Mouse (Mus musculus) E14TG2a.4 (cell line): ENCODE measurements around the gene Nme1.

ENCODE experiments used
- CTCF ChIP-seq: conservative IDR thresholded peaks from 2 replicates; pipeline ENCODE4 v1.5.1; 2014; ENCODE audit warnings: low read length
- NANOG ChIP-seq: IDR thresholded peaks from 2 replicates; pipeline ENCODE4 v1.6.1; 2014; ENCODE audit warnings: borderline replicate concordance, low read length, mixed read lengths
- POU5F1 ChIP-seq: IDR thresholded peaks from 2 replicates; pipeline ENCODE4 v1.6.1; 2014; ENCODE audit warnings: low read length, borderline replicate concordance

DNA sequence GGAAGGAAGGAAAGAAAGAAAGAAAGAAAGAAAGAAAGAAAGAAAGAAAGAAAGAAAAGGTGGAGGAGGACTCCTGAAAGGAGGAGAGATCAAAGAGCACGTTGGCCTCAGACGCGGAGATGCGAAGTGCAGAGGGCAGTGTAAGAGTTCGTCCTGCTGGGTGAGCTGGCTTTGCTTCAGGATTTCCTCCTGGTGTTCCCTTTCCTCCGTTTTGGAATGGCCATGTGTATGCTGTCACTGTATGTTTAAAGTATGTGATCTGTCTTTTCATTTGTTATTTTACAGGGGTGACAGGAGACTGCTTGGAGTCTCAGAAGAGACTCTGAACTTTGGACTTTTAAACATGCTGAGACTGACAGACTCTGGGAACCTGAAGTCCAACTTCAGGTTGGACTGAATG, 6.8 kb downstream of the Nme1 start:
- TF ChIP-seq CTCF, result no peak
- no peak for TF ChIP-seq POU5F1
- no peak for TF ChIP-seq NANOG
